Mouse (Mus musculus): ENCODE data around the gene Pcx.

DNA sequence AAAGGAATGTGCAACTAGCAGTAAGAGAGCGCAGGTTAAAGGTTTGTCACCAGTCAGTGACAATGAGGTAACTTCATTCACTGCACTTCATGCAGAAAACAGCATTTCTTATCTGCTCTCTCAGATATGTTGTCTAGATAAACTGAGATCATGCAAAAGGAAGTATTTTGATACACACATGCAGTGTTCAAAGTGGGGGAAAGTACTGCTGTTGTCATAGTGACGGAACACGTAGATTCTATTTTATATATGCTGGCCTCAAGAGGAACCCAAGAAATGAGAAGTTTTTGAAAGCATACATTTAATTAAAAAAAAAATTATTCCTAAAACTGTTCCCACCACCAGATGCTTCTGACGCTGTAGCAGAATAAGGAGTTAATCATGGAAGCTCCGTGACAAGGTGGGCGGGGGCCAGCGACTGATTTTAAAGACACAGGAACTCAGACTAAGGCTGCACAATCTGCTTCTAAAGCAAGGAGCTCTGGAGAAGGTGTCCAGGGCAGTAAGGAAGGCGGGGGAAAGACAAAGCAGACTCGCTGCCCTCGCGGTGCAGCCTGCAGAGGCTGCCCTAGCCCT is 136.7 kb downstream of the Pcx start:
- TF ChIP-seq CTCF (IDR thresholded peaks at IDR 0.05; ENCODE audit: low read depth) (no peak), EP300 (IDR thresholded peaks at IDR 0.05; ENCODE audit: low read depth) (no peak)

Measured in liver, embryonic 14.5 days (tissue).